Comparison of ENCODE assay signal across 14 mouse cellular contexts in genomic region chr2:104065526-104065925, GRCm38 (mm10). TPM values are rescaled to one million over a fixed set of nuclear protein-coding genes. Genes with fewer than 3 reads are reported as not detected.
"Had no signal": no experiment of that assay in that cellular context is flagged by ENCODE, and none has a peak within 500 bp of the region (broad histone marks: within the 10 kb centered on the region; RNA-seq: fewer than 3 reads in every experiment).

Gene Gm10912, plus strand, starts transcription at chr2:104065826.

RNA-seq across cellular contexts. Expression of gene Gm10912, which starts in this region (rescaled TPM):
- total RNA-seq: common myeloid progenitor, adult 5-6 weeks; forebrain, postnatal 0 days had no signal
- polyA plus RNA-seq: embryonic facial prominence, embryonic 10.5 days; embryonic facial prominence, embryonic 11.5 days; embryonic facial prominence, embryonic 12.5 days; embryonic facial prominence, embryonic 14.5 days; erythroblast, embryonic 14.5 days; forebrain, embryonic 10.5 days; forebrain, embryonic 11.5 days; forebrain, embryonic 12.5 days; forebrain, embryonic 13.5 days; forebrain, embryonic 14.5 days; forebrain, embryonic 15.5 days; forebrain, embryonic 16.5 days; forebrain, postnatal 0 days had no signal
